ENCODE assay signal across 13 mouse cellular contexts in genomic region chr3:131295513-131296200, GRCm38 (mm10). TPM values are rescaled to one million over a fixed set of nuclear protein-coding genes. Genes with fewer than 3 reads are reported as not detected.
DNase-seq lines count a peak whose midpoint lies in the region; ATAC-seq and TF ChIP-seq lines count a peak whose summit lies in the region.
"Had no signal": no experiment of that assay in that cellular context is flagged by ENCODE, and none has a peak within 500 bp of the region (broad histone marks: within the 10 kb centered on the region; RNA-seq: fewer than 3 reads in every experiment).

No protein-coding gene starts in this region.

- H3K27me3 ChIP-seq in liver, adult 2 months (ENCODE audit: control insufficient read depth, insufficient read depth, low read length): no peaks in the 10 kb centered on the region
- no peaks in the 10 kb centered on the region for H3K27me3 ChIP-seq in liver, embryonic 11.5 days (replicated peaks; ENCODE audit: control insufficient read depth, insufficient read depth, low read length)
- no peaks in the 10 kb centered on the region for H3K27me3 ChIP-seq in heart, embryonic 13.5 days (replicated peaks)
- H3K27me3 ChIP-seq in intestine, postnatal 0 days (replicated peaks; ENCODE audit: control insufficient read depth, insufficient read depth, low read length): no peaks in the 10 kb centered on the region
- no peaks in the 10 kb centered on the region for H3K27me3 ChIP-seq in forebrain, embryonic 11.5 days (ENCODE audit: control insufficient read depth, insufficient read depth, low read length)
- H3K27me3 ChIP-seq: embryonic facial prominence, embryonic 12.5 days had no signal

- no peak for TF ChIP-seq CTCF in liver, adult 2 months (IDR thresholded peaks at IDR 0.05; ENCODE audit: low read depth, low read length)
- TF ChIP-seq CTCF in intestine, postnatal 0 days (IDR thresholded peaks at IDR 0.05; ENCODE audit: low read depth): no peak

- H3K4me2 ChIP-seq in liver, embryonic 11.5 days: no peak overlapping the region
- peak overlapping the region; percentile 37 for H3K4me2 ChIP-seq in heart, embryonic 13.5 days
- peak overlapping the region; percentile 48 for H3K4me2 ChIP-seq in intestine, postnatal 0 days (replicated peaks; ENCODE audit: low read depth)
- no peak overlapping the region for H3K4me2 ChIP-seq in forebrain, embryonic 11.5 days (ENCODE audit: low read depth, low read length, severe bottlenecking)
- H3K4me2 ChIP-seq: embryonic facial prominence, embryonic 12.5 days had no signal

- H3K4me1 ChIP-seq in liver, adult 2 months (ENCODE audit: control insufficient read depth, insufficient read depth, low read length): peaks cover 6% of the 10 kb centered on the region
- H3K4me1 ChIP-seq in liver, embryonic 11.5 days (replicated peaks; ENCODE audit: control insufficient read depth, insufficient read depth, low read length): no peaks in the 10 kb centered on the region; the same call in 1 of the 2 replicates
- peaks cover 29% of the 10 kb centered on the region for H3K4me1 ChIP-seq in heart, embryonic 13.5 days
- H3K4me1 ChIP-seq in intestine, postnatal 0 days (replicated peaks; ENCODE audit: control insufficient read depth, insufficient read depth, low read length): peaks cover 11% of the 10 kb centered on the region; the same call in 1 of the 2 replicates
- no peaks in the 10 kb centered on the region for H3K4me1 ChIP-seq in forebrain, embryonic 11.5 days (replicated peaks; ENCODE audit: control insufficient read depth, insufficient read depth, low read length)

- peaks cover 6% of the 10 kb centered on the region; the same call in 1 of the 2 replicates for H3K79me2 ChIP-seq in liver, adult 2 months (ENCODE audit: control insufficient read depth, insufficient read depth, low read length)

- 23% methylated on average over 12 of the region's 12 CpGs for WGBS in liver, adult 2 months
- WGBS in liver, embryonic 11.5 days: 50% methylated on average over 12 of the region's 12 CpGs
- 40% methylated on average over 12 of the region's 12 CpGs for WGBS in heart, embryonic 13.5 days
- WGBS in intestine, postnatal 0 days: 34% methylated on average over 12 of the region's 12 CpGs
- WGBS in forebrain, embryonic 11.5 days: 90% methylated on average over 12 of the region's 12 CpGs

- H3K27ac ChIP-seq in liver, adult 2 months (replicated peaks; ENCODE audit: insufficient read depth, low read depth, low read length): peak overlapping the region; percentile 46
- no peak overlapping the region for H3K27ac ChIP-seq in liver, embryonic 11.5 days (ENCODE audit: low read depth, low read length)
- H3K27ac ChIP-seq in heart, embryonic 13.5 days (replicated peaks): 0 out of 2 replicates have a peak overlapping the region, but pooled peaks have one; percentile 7
- H3K27ac ChIP-seq in intestine, postnatal 0 days (ENCODE audit: low read depth, low read length): no peak overlapping the region; the same call in 1 of the 2 replicates
- H3K27ac ChIP-seq in forebrain, embryonic 11.5 days (ENCODE audit: low read depth, low read length): no peak overlapping the region
- H3K27ac ChIP-seq: embryonic facial prominence, embryonic 12.5 days had no signal

- H3K9ac ChIP-seq in liver, adult 2 months (ENCODE audit: low read depth, low read length): no peak overlapping the region
- H3K9ac ChIP-seq in liver, embryonic 11.5 days (ENCODE audit: low read depth, low read length): no peak overlapping the region
- H3K9ac ChIP-seq in heart, embryonic 13.5 days: peak overlapping the region; percentile 2; the same call in 1 of the 2 replicates
- no peak overlapping the region for H3K9ac ChIP-seq in intestine, postnatal 0 days (ENCODE audit: low read depth, low read length)
- H3K9ac ChIP-seq in forebrain, embryonic 11.5 days (ENCODE audit: low read length): no peak overlapping the region
- H3K9ac ChIP-seq: embryonic facial prominence, embryonic 12.5 days had no signal

- no peaks in the 10 kb centered on the region for H3K9me3 ChIP-seq in liver, embryonic 11.5 days (ENCODE audit: control insufficient read depth, low read length)
- no peaks in the 10 kb centered on the region for H3K9me3 ChIP-seq in heart, embryonic 13.5 days
- no peaks in the 10 kb centered on the region for H3K9me3 ChIP-seq in intestine, postnatal 0 days (ENCODE audit: control insufficient read depth)
- H3K9me3 ChIP-seq in forebrain, embryonic 11.5 days (ENCODE audit: control insufficient read depth, low read length): no peaks in the 10 kb centered on the region
- H3K9me3 ChIP-seq: embryonic facial prominence, embryonic 12.5 days had no signal

- intact Hi-C loops in left cerebral cortex, postnatal 10 days (cut with DNase I): no loop called here

- no peak for TF ChIP-seq POLR2A in liver, adult 2 months (IDR thresholded peaks at IDR 0.05; ENCODE audit: extremely low read depth, insufficient read depth, low read length)

- H3K36me3 ChIP-seq in liver, adult 2 months (ENCODE audit: control insufficient read depth, insufficient read depth, low read length): peaks cover 14% of the 10 kb centered on the region; the same call in 1 of the 2 replicates
- no peaks in the 10 kb centered on the region for H3K36me3 ChIP-seq in liver, embryonic 11.5 days (ENCODE audit: control insufficient read depth, insufficient read depth, low read length)
- peaks cover 16% of the 10 kb centered on the region for H3K36me3 ChIP-seq in heart, embryonic 13.5 days
- H3K36me3 ChIP-seq in intestine, postnatal 0 days (ENCODE audit: control insufficient read depth, insufficient read depth): peaks cover 18% of the 10 kb centered on the region
- no peaks in the 10 kb centered on the region; the same call in 1 of the 2 replicates for H3K36me3 ChIP-seq in forebrain, embryonic 11.5 days (ENCODE audit: control insufficient read depth, insufficient read depth, low read length)
- H3K36me3 ChIP-seq: embryonic facial prominence, embryonic 12.5 days had no signal

- DNase-seq in liver, adult 2 months (ENCODE audit: extremely low read depth, low read depth, low spot score): peak; percentile 89
- DNase-seq in liver, embryonic 11.5 days (ENCODE audit: low spot score): no peak
- DNase-seq in lung, postnatal 4 days: peak; percentile 54 to 86
- DNase-seq in forebrain, embryonic 11.5 days (ENCODE audit: low spot score): no peak
- DNase-seq in left cerebral cortex, postnatal 10 days (ENCODE audit: extremely low spot score in 1 of 2, low spot score in 2 of 2): no peak
- DNase-seq in cerebellum, adult 18-20 months: no peak
- DNase-seq: cerebellum, adult 9-11 months; kidney, adult 2 months; spleen, adult 18-20 months had no signal

- no peak for ATAC-seq in liver, embryonic 11.5 days (replicated peaks; ENCODE audit: low FRiP score)
- ATAC-seq in heart, embryonic 13.5 days (ENCODE audit: extremely low read depth, insufficient number of reproducible peaks, low FRiP score, low TSS enrichment): no peak
- ATAC-seq in intestine, postnatal 0 days: peak; percentile 34; the same call in 1 of the 2 replicates
- ATAC-seq in forebrain, embryonic 11.5 days (replicated peaks; ENCODE audit: low FRiP score): no peak
- ATAC-seq: forebrain, embryonic 14.5 days had no signal

- no peak overlapping the region for H3K4me3 ChIP-seq in liver, adult 2 months (ENCODE audit: insufficient read depth, low read depth, low read length)
- H3K4me3 ChIP-seq in liver, embryonic 11.5 days (ENCODE audit: low read depth, low read length): no peak overlapping the region
- H3K4me3 ChIP-seq in heart, embryonic 13.5 days: no peak overlapping the region
- no peak overlapping the region for H3K4me3 ChIP-seq in intestine, postnatal 0 days (ENCODE audit: low read depth, low read length)
- no peak overlapping the region for H3K4me3 ChIP-seq in forebrain, embryonic 11.5 days (ENCODE audit: low read depth, low read length)
- H3K4me3 ChIP-seq: embryonic facial prominence, embryonic 12.5 days had no signal

RNA-seq across cellular contexts. Expression of gene Cyp2u1, which starts 7.4 kb away (rescaled TPM):
- 6.0 and 17.4 TPM in 2 replicates for total RNA-seq in liver, adult 2 months (2014; rRNA removed)
- polyA plus RNA-seq in liver, adult 2 months (2012; rRNA removed): 10.4 and 21.0 TPM in 2 replicates
- polyA plus RNA-seq in liver, embryonic 11.5 days (2014; fragmentation: Nextera tagmentation; extraction: Ambion mirVana): 0.69 and 0.83 TPM in 2 replicates
- polyA plus RNA-seq in heart, embryonic 13.5 days (2015; fragmentation: Nextera tagmentation; extraction: Ambion mirVana): 9.6 and 10.5 TPM in 2 replicates
- polyA plus RNA-seq in intestine, postnatal 0 days (2015; fragmentation: Nextera tagmentation; extraction: Ambion mirVana): 17.1 and 24.2 TPM in 2 replicates
- polyA plus RNA-seq in forebrain, embryonic 11.5 days (2014; fragmentation: Nextera tagmentation; extraction: Ambion mirVana): 1.5 and 3.1 TPM in 2 replicates
- 10 to 100 TPM; 15.0 to 16.4 TPM for total RNA-seq in left cerebral cortex, postnatal 10 days (2021)

RNA-seq across cellular contexts. Expression of gene Hadh, which starts 23.8 kb away (rescaled TPM):
- total RNA-seq in liver, adult 2 months (2014; rRNA removed): 282 and 302 TPM in 2 replicates
- 366 and 410 TPM in 2 replicates for polyA plus RNA-seq in liver, adult 2 months (2012; rRNA removed)
- 134 TPM in 2 replicates for polyA plus RNA-seq in liver, embryonic 11.5 days (2014; fragmentation: Nextera tagmentation; extraction: Ambion mirVana)
- polyA plus RNA-seq in heart, embryonic 13.5 days (2015; fragmentation: Nextera tagmentation; extraction: Ambion mirVana): 138 and 145 TPM in 2 replicates
- 581 and 642 TPM in 2 replicates for polyA plus RNA-seq in intestine, postnatal 0 days (2015; fragmentation: Nextera tagmentation; extraction: Ambion mirVana)
- polyA plus RNA-seq in forebrain, embryonic 11.5 days (2014; fragmentation: Nextera tagmentation; extraction: Ambion mirVana): 74.1 and 75.7 TPM in 2 replicates
- 10 to 100 TPM; 20.1 to 20.6 TPM for total RNA-seq in left cerebral cortex, postnatal 10 days (2021)

Comparison
In these comparisons a context has a peak if more than half of its experiments do, and no peak if none do; other contexts are left out.
1. DNase-seq: peak in liver, adult 2 months (single experiment) and lung, postnatal 4 days (2 of 2); none in liver, embryonic 11.5 days (single experiment), forebrain, embryonic 11.5 days (single experiment), left cerebral cortex, postnatal 10 days (0 of 2) and cerebellum, adult 18-20 months (0 of 2).
2. H3K27ac ChIP-seq: peak in liver, adult 2 months (single experiment) and heart, embryonic 13.5 days (single experiment); none in liver, embryonic 11.5 days (single experiment), intestine, postnatal 0 days (single experiment) and forebrain, embryonic 11.5 days (single experiment).
3. H3K4me2 ChIP-seq: peak in heart, embryonic 13.5 days (single experiment) and intestine, postnatal 0 days (single experiment); none in liver, embryonic 11.5 days (single experiment) and forebrain, embryonic 11.5 days (single experiment).